Mouse (Mus musculus): ENCODE results near the gene Rnf145.

GRCm38 (mm10) chr11:44475467-44475866 lies 43.3 kb upstream of the Rnf145 start:
- TF ChIP-seq EP300 (IDR thresholded peaks at IDR 0.05; ENCODE audit: insufficient read depth, low read depth, low read length), result no peak
- no peak for TF ChIP-seq POLR2A (IDR thresholded peaks at IDR 0.05; ENCODE audit: insufficient read depth, low read length)
- no peak for TF ChIP-seq CTCF (IDR thresholded peaks at IDR 0.05; ENCODE audit: low read depth, low read length)

Measured in ES-Bruce4 (cell line).